Mouse (Mus musculus) heart, embryonic 10.5 days (tissue): ENCODE data around the gene Mlst8. TPM values are rescaled to one million over a fixed set of nuclear protein-coding genes. Genes with fewer than 3 reads are reported as not detected.

Source experiments
- DNase-seq: peaks from one replicate; pipeline ENCODE4 v3.0.0-alpha.2; 2017; ENCODE audit warnings: low spot score
- H3K27ac ChIP-seq: fragments of 300-500 bp; sonication (generic); 2 replicates; pipeline ENCODE4 v1.5.1; 2016; ENCODE audit warnings: mild to moderate bottlenecking
- H3K27me3 ChIP-seq: fragments of 300-500 bp; sonication (generic); 2 replicates; pipeline ENCODE4 v1.6.1; 2016; ENCODE audit warnings: mild to moderate bottlenecking; ENCODE audit not compliant: poor library complexity, insufficient read depth, severe bottlenecking
- H3K36me3 ChIP-seq: fragments of 300-500 bp; sonication (generic); 2 replicates; pipeline ENCODE4 v1.6.1; 2016; ENCODE audit warnings: mild to moderate bottlenecking, moderate library complexity
- H3K4me1 ChIP-seq: fragments of 300-500 bp; sonication (generic); 2 replicates; pipeline ENCODE4 v1.6.1; 2016; ENCODE audit warnings: mild to moderate bottlenecking
- H3K4me3 ChIP-seq: fragments of 300-500 bp; sonication (generic); 2 replicates; pipeline ENCODE4 v1.5.1; 2016; ENCODE audit warnings: mild to moderate bottlenecking, moderate library complexity
- H3K9me3 ChIP-seq: fragments of 300-500 bp; sonication (generic); 2 replicates; pipeline ENCODE4 v1.6.1; 2016; ENCODE audit warnings: mild to moderate bottlenecking, moderate library complexity
- WGBS: fragments of 180-500 bp; shearing (Covaris S2); methylation state at CpG from one replicate; pipeline ENCODE4 v1.1.7; 2016; 5-methylcytosine and 5-hydroxymethylcytosine counted together
- polyA plus RNA-seq: library from polyadenylated mRNA; unstranded; fragments of >200 nt; fragmentation: Nextera tagmentation; extraction: Ambion mirVana; gene quantifications from 2 replicates; pipeline ENCODE4 v1.2.1, GENCODE M21; 2016

Gene Mlst8
- polyA plus RNA-seq, 1 experiment from 2014 or later = 22.7 TPM

DNA sequence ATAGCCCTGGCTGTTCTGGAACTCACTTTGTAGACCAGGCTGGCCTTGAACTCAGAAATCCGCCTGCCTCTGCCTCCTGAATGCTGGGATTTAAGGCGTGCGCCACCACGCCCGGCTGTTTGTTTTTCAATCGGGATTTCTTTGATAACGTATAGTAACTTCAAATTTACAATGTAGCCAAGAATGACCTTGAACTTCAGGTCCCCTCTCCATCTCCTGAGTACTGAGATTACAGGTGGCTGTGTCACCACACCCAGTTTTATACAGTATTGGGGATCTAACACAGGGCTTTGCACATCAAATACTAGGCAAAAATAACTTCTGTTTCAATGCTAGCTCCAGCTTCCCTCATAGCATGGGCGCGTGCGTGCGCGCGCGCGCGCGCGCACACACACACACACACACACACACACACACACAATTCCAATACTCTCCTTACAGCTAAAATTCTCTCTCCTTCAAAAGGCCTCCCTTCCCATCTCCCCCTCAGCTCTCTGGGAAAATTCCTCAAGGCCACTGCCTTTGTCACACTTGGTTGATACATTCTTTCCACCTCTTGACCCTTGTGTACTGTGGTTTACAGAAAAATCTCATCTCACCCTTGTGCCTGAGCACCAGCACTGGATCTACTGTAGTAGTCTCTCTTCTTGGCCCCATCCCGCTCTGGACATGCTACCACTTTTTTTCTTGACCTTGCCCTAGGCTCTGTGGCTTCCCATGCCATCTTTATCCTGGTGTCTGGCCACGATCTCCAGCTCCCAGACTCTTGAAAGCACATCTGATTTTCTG lies 2.3 kb upstream of the Mlst8 start:
- Histone ChIP-seq H3K4me1 (peaks cover 25% of the 10 kb centered on the region), H3K4me3 (no peak overlapping the region), H3K9me3 (no peaks in the 10 kb centered on the region), H3K27me3 (peaks cover 12% of the 10 kb centered on the region; the same call in 1 of the 2 replicates), H3K36me3 (peaks cover 18% of the 10 kb centered on the region), H3K27ac (no peak overlapping the region)
- peak; percentile 68 for DNase-seq
- WGBS = 90% methylated on average over 20 of the region's 20 CpGs

GRCm38 (mm10) chr17:24480201-24480826 lies 1.4 kb upstream of the Mlst8 start:
- peak; percentile 66 for DNase-seq
- Histone ChIP-seq H3K9me3 (no peaks in the 10 kb centered on the region), H3K4me3 (0 out of 2 replicates have a peak overlapping the region, but pooled peaks have one; percentile 15), H3K27me3 (peaks cover 5% of the 10 kb centered on the region; the same call in 1 of the 2 replicates), H3K4me1 (peaks cover 20% of the 10 kb centered on the region), H3K36me3 (peaks cover 27% of the 10 kb centered on the region), H3K27ac (peak overlapping the region; percentile 25; the same call in 1 of the 2 replicates)
- WGBS = 37% methylated on average over 3 of the region's 3 CpGs

DNA sequence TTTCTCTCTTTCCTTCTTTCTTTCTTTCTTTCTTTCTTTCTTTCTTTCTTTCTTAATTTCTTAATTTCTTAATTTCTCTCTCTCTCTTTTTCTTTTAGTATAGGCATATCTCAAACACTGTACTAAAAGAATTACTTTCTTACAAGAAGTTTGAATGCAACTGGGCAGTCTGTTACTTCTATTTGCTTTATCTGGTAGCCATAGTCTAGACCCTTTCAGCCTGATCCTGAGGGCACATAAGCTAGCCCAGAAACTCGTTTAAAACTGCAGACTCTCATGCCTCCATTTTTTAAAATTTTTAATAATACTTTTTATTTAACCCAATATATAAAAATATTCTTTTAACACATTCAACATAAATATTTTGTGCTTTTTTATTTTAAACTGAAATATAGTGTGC lies 553 bp upstream of the Mlst8 start:
- H3K9me3 ChIP-seq = no peaks in the 10 kb centered on the region
- peaks cover 19% of the 10 kb centered on the region for H3K4me1 ChIP-seq
- DNase-seq = no peak
- 32% methylated on average over 1 of the region's 1 CpGs for WGBS
- peaks cover 36% of the 10 kb centered on the region for H3K36me3 ChIP-seq
- peak overlapping the region; percentile 98; the same call in 1 of the 2 replicates for H3K27ac ChIP-seq
- no peaks in the 10 kb centered on the region for H3K27me3 ChIP-seq
- H3K4me3 ChIP-seq = peak overlapping the region; percentile 82

- no peaks in the 10 kb centered on the region for H3K9me3 ChIP-seq
- H3K36me3 ChIP-seq = peaks cover 47% of the 10 kb centered on the region
- peak; percentile 75 for DNase-seq
- 52% methylated on average over 11 of the region's 11 CpGs for WGBS
- H3K4me1 ChIP-seq = peaks cover 30% of the 10 kb centered on the region
- peak overlapping the region; percentile 98 for H3K27ac ChIP-seq
- peak overlapping the region; percentile 82 for H3K4me3 ChIP-seq
- H3K27me3 ChIP-seq = no peaks in the 10 kb centered on the region
Observed at GRCm38 (mm10) chr17:24477985-24478600, 785 bp downstream of the Mlst8 start.

DNA sequence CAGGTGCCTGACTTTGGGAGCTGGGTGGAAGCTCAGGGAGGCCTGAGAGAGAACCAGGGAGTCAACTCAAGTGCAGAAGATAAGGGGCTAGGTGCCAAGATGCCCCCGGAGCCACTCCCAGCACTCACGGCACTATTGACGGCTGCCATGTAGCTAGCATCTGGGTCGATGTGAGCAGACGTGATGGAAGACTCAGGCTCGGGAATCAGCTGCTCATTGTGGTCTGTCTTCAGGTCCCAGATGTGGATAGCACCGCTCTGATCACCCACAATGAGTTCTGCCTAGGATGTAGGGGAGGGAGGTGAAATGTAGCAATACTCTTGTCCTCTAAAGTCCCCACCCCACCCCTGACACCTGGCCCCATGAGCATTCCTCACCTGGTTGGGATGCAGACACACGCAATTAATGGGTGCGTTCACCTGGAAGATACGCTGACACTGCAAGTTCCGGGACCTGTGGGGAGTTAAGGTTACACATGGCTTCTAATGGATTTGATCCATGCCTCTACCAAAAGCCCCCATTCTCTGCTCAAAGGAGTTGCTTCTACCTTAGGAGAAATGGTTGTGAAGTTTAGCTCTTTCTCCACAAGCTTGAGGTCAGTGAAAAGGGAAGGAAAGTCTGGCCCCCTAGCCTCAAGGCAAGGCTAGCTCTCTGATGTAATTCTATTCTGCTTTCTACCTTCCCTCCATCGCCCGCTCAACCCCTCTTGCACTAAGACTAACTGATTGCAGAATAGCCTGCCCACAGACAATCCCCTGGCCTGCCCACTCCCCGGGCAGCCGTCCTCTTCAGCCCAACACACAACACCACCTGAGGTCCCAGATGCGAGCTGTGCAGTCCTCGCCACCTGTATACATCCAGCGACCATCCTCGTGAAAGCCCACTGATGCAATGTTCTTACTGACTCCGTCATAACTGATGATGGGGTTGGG lies 1.6 kb downstream of the Mlst8 start:
- no peaks in the 10 kb centered on the region for H3K27me3 ChIP-seq
- no peaks in the 10 kb centered on the region for H3K9me3 ChIP-seq
- peak overlapping the region; percentile 82; the same call in 1 of the 2 replicates for H3K4me3 ChIP-seq
- peaks cover 52% of the 10 kb centered on the region for H3K36me3 ChIP-seq
- 89% methylated on average over 20 of the region's 20 CpGs for WGBS
- H3K27ac ChIP-seq = no peak overlapping the region; the same call in 1 of the 2 replicates
- DNase-seq = peak; percentile 75
- peaks cover 38% of the 10 kb centered on the region for H3K4me1 ChIP-seq

- Histone ChIP-seq H3K4me1 (peaks cover 49% of the 10 kb centered on the region), H3K9me3 (no peaks in the 10 kb centered on the region), H3K36me3 (peaks cover 52% of the 10 kb centered on the region), H3K27ac (no peak overlapping the region), H3K27me3 (no peaks in the 10 kb centered on the region), H3K4me3 (no peak overlapping the region)
- DNase-seq = peak; percentile 64
- WGBS = 87% methylated on average over 10 of the region's 10 CpGs
Observed at GRCm38 (mm10) chr17:24476022-24476776, 2.7 kb downstream of the Mlst8 start.

DNA sequence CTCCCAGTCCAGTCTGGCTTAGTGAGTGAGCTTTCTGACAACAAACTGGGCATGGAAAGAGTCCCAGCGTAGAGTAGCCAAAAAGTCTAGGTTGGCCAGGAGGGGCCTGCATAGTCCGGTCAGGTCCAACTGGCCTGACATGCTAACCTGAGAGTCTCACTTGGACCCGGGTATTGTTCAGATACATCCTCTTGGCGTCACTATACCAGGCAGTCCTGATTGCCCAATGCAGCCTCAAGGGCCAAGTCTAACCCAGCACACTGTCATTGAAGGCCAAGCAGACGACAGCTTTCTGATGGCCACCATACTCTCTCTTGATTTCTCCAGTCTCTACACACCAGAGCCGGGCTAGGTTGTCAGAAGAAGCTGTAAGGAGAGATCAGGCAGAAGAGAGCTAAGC lies 3.3 kb downstream of the Mlst8 start:
- 90% methylated on average over 6 of the region's 6 CpGs for WGBS
- Histone ChIP-seq H3K27me3 (no peaks in the 10 kb centered on the region), H3K9me3 (no peaks in the 10 kb centered on the region), H3K27ac (no peak overlapping the region), H3K4me3 (no peak overlapping the region), H3K36me3 (peaks cover 52% of the 10 kb centered on the region), H3K4me1 (peaks cover 54% of the 10 kb centered on the region)
- peak; percentile 60 for DNase-seq

DNA sequence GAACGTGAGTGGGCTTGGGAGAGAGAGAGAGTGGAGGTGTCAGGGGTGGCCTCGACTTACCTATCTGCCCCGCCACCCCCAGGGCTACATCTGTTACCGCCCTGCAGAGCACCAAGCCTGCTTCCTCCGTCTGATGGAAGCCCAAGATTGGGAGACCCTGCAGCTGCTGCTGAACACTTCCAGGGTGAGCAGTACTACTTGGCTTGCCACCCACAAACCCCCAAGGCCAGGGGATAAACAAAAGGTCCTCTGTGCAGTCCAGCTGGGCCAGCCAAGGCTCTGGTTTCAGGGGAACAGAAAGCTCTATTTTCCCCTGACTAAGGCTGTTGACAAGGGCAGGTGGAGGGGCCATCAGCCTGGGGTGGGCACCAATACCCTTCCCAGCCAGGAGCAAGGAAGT lies 4.3 kb downstream of the Mlst8 start:
- H3K4me1 ChIP-seq = peaks cover 52% of the 10 kb centered on the region
- DNase-seq = no peak

GRCm38 (mm10) chr17:24473612-24474275 lies 5.1 kb downstream of the Mlst8 start, which contains the start of gene Bricd5:
Gene Bricd5, plus strand, starts transcription at chr17:24473884.
- DNase-seq = no peak
- Histone ChIP-seq H3K9me3 (no peaks in the 10 kb centered on the region), H3K4me1 (peaks cover 52% of the 10 kb centered on the region), H3K4me3 (peak within 1 kb of the TSS; percentile 95; the same call in 1 of the 2 replicates), H3K36me3 (peaks cover 52% of the 10 kb centered on the region), H3K27ac (peak within 1 kb of the TSS; percentile 13; the same call in 1 of the 2 replicates), H3K27me3 (no peaks in the 10 kb centered on the region)
- WGBS = 71% methylated on average over 6 of the region's 6 CpGs

More for the DNA sequence above, 4.3 kb downstream of the Mlst8 start:
- Histone ChIP-seq H3K27me3 (no peaks in the 10 kb centered on the region), H3K9me3 (no peaks in the 10 kb centered on the region), H3K27ac (no peak overlapping the region), H3K4me3 (no peak overlapping the region), H3K36me3 (peaks cover 52% of the 10 kb centered on the region)
- 65% methylated on average over 5 of the region's 5 CpGs for WGBS

GRCm38 (mm10) chr17:24472512-24472911 lies 6.4 kb downstream of the Mlst8 start:
- WGBS = 80% methylated on average over 4 of the region's 4 CpGs
- peak overlapping the region; percentile 95; the same call in 1 of the 2 replicates for H3K4me3 ChIP-seq

More at GRCm38 (mm10) chr17:24472512-24472911, 6.4 kb downstream of the Mlst8 start:
- Histone ChIP-seq H3K27me3 (no peaks in the 10 kb centered on the region), H3K27ac (no peak overlapping the region), H3K4me1 (peaks cover 43% of the 10 kb centered on the region), H3K9me3 (no peaks in the 10 kb centered on the region), H3K36me3 (peaks cover 48% of the 10 kb centered on the region)
- DNase-seq = no peak
